Mouse (Mus musculus) liver, embryonic 15.5 days (tissue): Measurements from ENCODE around the gene Actbl2. TPM values are rescaled to one million over a fixed set of nuclear protein-coding genes. Genes with fewer than 3 reads are reported as not detected.

ENCODE experiments used
- ATAC-seq: fragments of 200-750 bp; cut with Nextera tagmentation; 2 replicates; pipeline ENCODE4 v1.8.0; 2017; ENCODE audit warnings: moderate number of reproducible peaks, mild to moderate bottlenecking, moderate library complexity; ENCODE audit not compliant: insufficient read depth
- H3K27ac ChIP-seq: fragments of 300-500 bp; sonication (generic); replicated peaks from 2 replicates; pipeline ENCODE4 v1.5.1; 2015; ENCODE audit warnings: mild to moderate bottlenecking, inconsistent platforms
- H3K27me3 ChIP-seq: fragments of 300-500 bp; sonication (generic); 2 replicates; pipeline ENCODE4 v1.6.1; 2015; ENCODE audit warnings: mild to moderate bottlenecking, inconsistent platforms
- H3K36me3 ChIP-seq: fragments of 300-500 bp; sonication (generic); replicated peaks from 2 replicates; pipeline ENCODE4 v1.6.1; 2015; ENCODE audit warnings: moderate library complexity, mild to moderate bottlenecking, inconsistent platforms
- H3K4me1 ChIP-seq: fragments of 300-500 bp; sonication (generic); replicated peaks from 2 replicates; pipeline ENCODE4 v1.6.1; 2015; ENCODE audit warnings: inconsistent platforms
- H3K4me2 ChIP-seq: fragments of 300-500 bp; sonication (generic); 2 replicates; pipeline ENCODE4 v1.6.1; 2015; ENCODE audit warnings: moderate library complexity, mild to moderate bottlenecking, inconsistent platforms
- H3K4me3 ChIP-seq: fragments of 300-500 bp; sonication (generic); replicated peaks from 2 replicates; pipeline ENCODE4 v1.5.1; 2015; ENCODE audit warnings: mild to moderate bottlenecking, inconsistent platforms
- H3K9ac ChIP-seq: fragments of 300-500 bp; sonication (generic); 2 replicates; pipeline ENCODE4 v1.6.1; 2015; ENCODE audit warnings: moderate library complexity, mild to moderate bottlenecking, inconsistent platforms
- H3K9me3 ChIP-seq: fragments of 300-500 bp; sonication (generic); replicated peaks from 2 replicates; pipeline ENCODE4 v1.6.1; 2016; ENCODE audit warnings: inconsistent platforms
- WGBS: fragments of 180-500 bp; shearing (Covaris S2); methylation state at CpG from one replicate; pipeline ENCODE4 v1.1.7; 2015; ENCODE audit warnings: mixed read lengths; ENCODE audit not compliant: insufficient replicate concordance; 5-methylcytosine and 5-hydroxymethylcytosine counted together
- polyA plus RNA-seq: library from polyadenylated mRNA; unstranded; fragments of >200 nt; fragmentation: Nextera tagmentation; extraction: Ambion mirVana; gene quantifications from 2 replicates; pipeline ENCODE4 v1.2.1, GENCODE M21; 2015

Gene Actbl2
- not detected in 2 replicates for polyA plus RNA-seq

- Histone ChIP-seq H3K4me1 (no peaks in the 10 kb centered on the region), H3K4me3 (no peak within 1 kb of the TSS), H3K9me3 (no peaks in the 10 kb centered on the region), H3K27me3 (no peaks in the 10 kb centered on the region), H3K4me2 (no peak within 1 kb of the TSS), H3K36me3 (no peaks in the 10 kb centered on the region), H3K9ac (no peak within 1 kb of the TSS), H3K27ac (no peak within 1 kb of the TSS)
- ATAC-seq = no peak
- WGBS = 69% methylated on average over 5 of the region's 5 CpGs
Measured at GRCm38 (mm10) chr13:111254713-111255112, at the start of gene Actbl2. Gene Actbl2, plus strand, starts transcription at chr13:111255013.

DNA sequence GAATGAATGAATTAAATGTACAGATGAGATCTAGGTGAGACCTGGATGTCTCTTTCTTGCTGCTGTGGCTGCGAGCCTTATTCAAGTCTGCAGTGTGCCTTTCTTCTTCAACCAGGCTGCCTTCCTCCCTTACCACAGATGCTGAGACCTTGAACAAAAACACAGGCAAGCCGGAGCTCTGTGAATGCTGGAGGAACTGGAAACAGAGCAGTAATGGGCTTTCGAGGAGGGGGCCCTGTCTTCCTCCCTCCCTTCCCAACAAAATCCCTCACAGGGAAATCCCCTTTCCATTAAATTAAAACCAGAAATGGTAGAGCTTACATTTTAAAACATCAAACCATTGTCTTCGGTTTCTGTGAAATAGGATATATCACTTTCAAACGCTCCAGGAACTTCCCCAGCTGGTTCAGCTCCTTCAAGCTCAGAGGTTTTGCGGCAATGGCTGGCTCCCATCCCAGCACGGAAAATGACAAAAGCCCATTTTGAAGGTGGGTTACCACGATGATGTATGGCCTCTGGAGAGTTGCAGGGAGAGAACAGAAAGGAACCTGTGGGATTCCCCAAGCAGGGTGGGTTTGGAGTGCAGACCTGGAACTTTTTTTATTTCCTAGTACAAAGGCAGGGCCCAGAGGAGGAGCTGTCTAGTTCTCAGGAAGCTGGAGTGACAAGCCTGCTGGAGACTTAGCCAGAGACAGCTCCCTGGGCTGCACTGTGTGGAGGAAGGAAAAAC is 44.0 kb upstream of the Actbl2 start:
- ATAC-seq = no peak
- H3K27me3 ChIP-seq = no peaks in the 10 kb centered on the region
- 44% methylated on average over 8 of the region's 8 CpGs for WGBS
- H3K4me3 ChIP-seq = no peak overlapping the region
- H3K9ac ChIP-seq = no peak overlapping the region
- no peaks in the 10 kb centered on the region for H3K9me3 ChIP-seq
- no peak overlapping the region for H3K27ac ChIP-seq
- H3K4me1 ChIP-seq = no peaks in the 10 kb centered on the region
- no peaks in the 10 kb centered on the region for H3K36me3 ChIP-seq
- no peak overlapping the region for H3K4me2 ChIP-seq

DNA sequence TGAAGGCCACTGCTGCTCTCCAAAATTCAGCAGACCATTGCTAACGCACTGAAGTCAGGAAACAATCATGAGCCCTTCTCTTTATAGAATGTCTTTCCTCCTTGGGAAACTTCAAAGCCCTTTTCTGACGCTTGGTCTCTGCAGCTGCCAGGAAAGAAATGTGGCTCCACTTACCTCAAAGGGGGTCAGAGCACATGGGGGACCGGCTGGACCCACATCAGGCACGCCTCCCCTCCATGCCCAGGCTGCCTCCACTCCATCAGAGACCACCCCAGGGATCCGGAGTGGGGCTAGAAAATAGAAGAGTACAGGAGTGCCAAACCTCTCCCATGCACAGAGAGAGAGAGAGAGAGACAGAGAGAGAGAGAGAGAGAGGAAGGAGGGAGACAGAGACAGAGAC is 26.0 kb upstream of the Actbl2 start:
- H3K9ac ChIP-seq = no peak overlapping the region
- H3K4me3 ChIP-seq = no peak overlapping the region
- H3K4me1 ChIP-seq = no peaks in the 10 kb centered on the region
- ATAC-seq = no peak
- H3K9me3 ChIP-seq = no peaks in the 10 kb centered on the region
- no peak overlapping the region for H3K27ac ChIP-seq
- H3K27me3 ChIP-seq = no peaks in the 10 kb centered on the region
- H3K4me2 ChIP-seq = no peak overlapping the region
- 44% methylated on average over 5 of the region's 5 CpGs for WGBS
- no peaks in the 10 kb centered on the region for H3K36me3 ChIP-seq

DNA sequence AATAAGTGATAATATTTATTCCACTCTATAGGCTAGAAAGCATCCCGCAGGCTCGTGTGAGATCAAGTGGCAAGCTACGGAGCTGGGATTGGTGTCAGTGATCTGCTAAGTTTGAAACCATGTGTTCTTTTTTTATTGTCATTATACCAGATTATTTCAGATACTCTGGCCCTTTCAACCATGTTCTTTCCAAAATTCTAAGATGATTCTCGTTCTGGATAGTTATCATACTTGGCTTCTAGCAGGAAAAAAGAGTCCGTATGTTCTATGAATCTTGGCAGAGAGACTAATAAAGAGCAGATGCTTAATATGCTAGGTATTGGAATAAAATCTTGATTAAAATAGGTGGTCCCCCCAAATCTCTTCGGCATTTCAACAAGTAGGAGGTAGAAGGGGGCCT is 25.3 kb upstream of the Actbl2 start:
- H3K36me3 ChIP-seq = no peaks in the 10 kb centered on the region
- 71% methylated on average over 6 of the region's 6 CpGs for WGBS
- no peak overlapping the region for H3K27ac ChIP-seq
- no peak for ATAC-seq
- H3K9ac ChIP-seq = no peak overlapping the region
- no peaks in the 10 kb centered on the region for H3K4me1 ChIP-seq
- no peaks in the 10 kb centered on the region for H3K9me3 ChIP-seq
- H3K27me3 ChIP-seq = no peaks in the 10 kb centered on the region
- no peak overlapping the region for H3K4me2 ChIP-seq
- no peak overlapping the region for H3K4me3 ChIP-seq

- Histone ChIP-seq H3K4me3 (no peak overlapping the region), H3K27ac (no peak overlapping the region), H3K27me3 (no peaks in the 10 kb centered on the region), H3K4me2 (no peak overlapping the region), H3K9me3 (no peaks in the 10 kb centered on the region), H3K4me1 (no peaks in the 10 kb centered on the region), H3K36me3 (no peaks in the 10 kb centered on the region), H3K9ac (no peak overlapping the region)
- ATAC-seq = no peak
- 50% methylated on average over 7 of the region's 7 CpGs for WGBS
Measured at GRCm38 (mm10) chr13:111232416-111232815, 22.4 kb upstream of the Actbl2 start.

- no peak for ATAC-seq
- H3K36me3 ChIP-seq = no peaks in the 10 kb centered on the region
- no peak overlapping the region for H3K9ac ChIP-seq
- no peak overlapping the region for H3K4me2 ChIP-seq
- H3K4me3 ChIP-seq = no peak overlapping the region
- no peak overlapping the region for H3K27ac ChIP-seq
- 37% methylated on average over 5 of the region's 5 CpGs for WGBS
- no peaks in the 10 kb centered on the region for H3K9me3 ChIP-seq
- no peaks in the 10 kb centered on the region for H3K4me1 ChIP-seq
- H3K27me3 ChIP-seq = no peaks in the 10 kb centered on the region
Measured at GRCm38 (mm10) chr13:111233356-111233755, 21.5 kb upstream of the Actbl2 start.

DNA sequence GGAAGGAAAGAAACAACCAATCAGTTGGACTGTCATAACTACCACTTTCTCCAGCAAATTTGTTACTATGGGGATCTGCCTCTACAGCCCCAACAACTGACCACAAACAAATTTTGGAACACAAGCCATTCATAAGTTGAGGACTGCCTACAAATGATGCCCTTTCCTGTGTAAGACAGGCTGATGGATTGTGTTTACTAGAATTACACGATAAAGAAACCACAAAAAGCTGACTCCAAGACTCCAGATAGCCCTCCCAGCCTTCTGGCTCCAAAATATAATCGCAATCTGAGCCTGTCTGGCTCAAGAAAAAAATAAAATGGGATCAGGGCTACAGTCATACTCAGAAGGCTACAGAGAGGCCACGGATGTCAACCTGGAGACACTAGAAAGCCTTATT is 20.2 kb upstream of the Actbl2 start:
- Histone ChIP-seq H3K9me3 (no peaks in the 10 kb centered on the region), H3K27me3 (no peaks in the 10 kb centered on the region), H3K27ac (no peak overlapping the region), H3K4me2 (no peak overlapping the region), H3K9ac (no peak overlapping the region), H3K4me1 (no peaks in the 10 kb centered on the region), H3K4me3 (no peak overlapping the region), H3K36me3 (no peaks in the 10 kb centered on the region)
- no peak for ATAC-seq
- 28% methylated on average over 3 of the region's 3 CpGs for WGBS

DNA sequence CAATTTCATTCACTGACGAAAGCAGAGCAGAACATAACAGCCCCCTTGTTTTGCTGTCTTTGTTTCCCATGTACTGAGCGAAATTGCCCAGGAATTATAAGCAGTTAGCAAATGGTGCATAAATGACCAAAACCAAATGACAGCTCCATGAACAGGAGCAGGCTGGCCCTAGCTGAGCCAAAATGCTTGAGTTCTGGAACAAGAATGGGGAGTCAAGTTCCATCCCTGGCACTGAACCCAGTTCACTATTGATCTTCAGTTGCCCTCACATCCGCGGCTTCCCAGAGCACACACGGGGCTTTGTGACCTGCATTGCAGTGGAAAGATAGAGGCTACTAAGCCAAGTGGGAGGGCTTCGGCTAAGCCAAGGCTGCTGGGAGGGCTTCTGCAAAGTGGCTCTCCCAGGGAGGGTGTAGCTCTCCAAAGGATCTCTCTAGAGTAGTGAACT is 19.1 kb upstream of the Actbl2 start:
- Histone ChIP-seq H3K4me3 (no peak overlapping the region), H3K27me3 (no peaks in the 10 kb centered on the region), H3K36me3 (no peaks in the 10 kb centered on the region), H3K4me1 (no peaks in the 10 kb centered on the region), H3K4me2 (no peak overlapping the region), H3K27ac (no peak overlapping the region), H3K9ac (no peak overlapping the region), H3K9me3 (no peaks in the 10 kb centered on the region)
- WGBS = 49% methylated on average over 6 of the region's 6 CpGs
- ATAC-seq = no peak

GRCm38 (mm10) chr13:111236461-111236864 is 18.4 kb upstream of the Actbl2 start:
- no peak overlapping the region for H3K4me2 ChIP-seq
- ATAC-seq = no peak
- H3K27ac ChIP-seq = no peak overlapping the region
- no peaks in the 10 kb centered on the region for H3K36me3 ChIP-seq
- no peak overlapping the region for H3K9ac ChIP-seq
- WGBS = 48% methylated on average over 9 of the region's 9 CpGs
- H3K9me3 ChIP-seq = no peaks in the 10 kb centered on the region
- no peaks in the 10 kb centered on the region for H3K4me1 ChIP-seq
- H3K4me3 ChIP-seq = no peak overlapping the region
- no peaks in the 10 kb centered on the region for H3K27me3 ChIP-seq

DNA sequence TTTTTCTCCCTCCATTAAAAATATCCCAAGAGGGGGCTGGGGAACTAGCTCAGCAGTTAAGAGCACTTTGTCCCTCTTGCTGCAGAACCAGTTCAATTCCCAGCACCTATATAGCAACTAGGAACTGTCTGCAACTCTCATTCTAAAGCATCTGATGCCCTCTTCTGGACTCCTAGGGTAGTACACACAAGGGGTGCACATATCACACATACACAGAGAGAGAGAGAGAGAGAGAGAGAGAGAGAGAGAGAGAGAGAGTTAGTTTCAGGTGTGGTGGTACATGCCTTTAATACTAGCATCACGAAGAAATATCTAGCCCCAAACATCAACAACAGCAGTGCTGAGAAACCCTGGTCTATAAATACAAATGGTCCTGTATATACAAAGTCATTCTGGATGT is 17.5 kb upstream of the Actbl2 start:
- Histone ChIP-seq H3K4me1 (no peaks in the 10 kb centered on the region), H3K4me3 (no peak overlapping the region), H3K9ac (no peak overlapping the region), H3K36me3 (no peaks in the 10 kb centered on the region), H3K27ac (no peak overlapping the region), H3K4me2 (no peak overlapping the region), H3K9me3 (no peaks in the 10 kb centered on the region), H3K27me3 (no peaks in the 10 kb centered on the region)
- ATAC-seq = no peak
- WGBS = 46% methylated on average over 1 of the region's 1 CpGs

GRCm38 (mm10) chr13:111237865-111238465 is 16.8 kb upstream of the Actbl2 start:
- 41% methylated on average over 3 of the region's 3 CpGs for WGBS
- H3K9me3 ChIP-seq = no peaks in the 10 kb centered on the region
- no peaks in the 10 kb centered on the region for H3K27me3 ChIP-seq
- no peak overlapping the region for H3K27ac ChIP-seq
- H3K4me2 ChIP-seq = no peak overlapping the region
- H3K4me3 ChIP-seq = no peak overlapping the region
- H3K4me1 ChIP-seq = no peaks in the 10 kb centered on the region
- H3K36me3 ChIP-seq = no peaks in the 10 kb centered on the region
- no peak for ATAC-seq
- H3K9ac ChIP-seq = no peak overlapping the region

GRCm38 (mm10) chr13:111251106-111251505 is 3.7 kb upstream of the Actbl2 start:
- Histone ChIP-seq H3K27me3 (no peaks in the 10 kb centered on the region), H3K4me2 (no peak overlapping the region), H3K4me3 (no peak overlapping the region), H3K36me3 (no peaks in the 10 kb centered on the region), H3K4me1 (no peaks in the 10 kb centered on the region), H3K9ac (no peak overlapping the region), H3K27ac (no peak overlapping the region), H3K9me3 (no peaks in the 10 kb centered on the region)
- WGBS = 44% methylated on average over 5 of the region's 5 CpGs
- ATAC-seq = no peak
